Mouse (Mus musculus) neural tube, embryonic 11.5 days (tissue): ENCODE data around the gene Tjp2. TPM values are rescaled to one million over a fixed set of nuclear protein-coding genes. Genes with fewer than 3 reads are reported as not detected.

ENCODE experiments used
- ATAC-seq: fragments of 200-750 bp; cut with Nextera tagmentation; 2 replicates; pipeline ENCODE4 v1.8.0; 2017; ENCODE audit warnings: moderate number of reproducible peaks, mild to moderate bottlenecking, moderate TSS enrichment, moderate library complexity; ENCODE audit not compliant: insufficient read depth, low FRiP score, low TSS enrichment
- DNase-seq: peaks from one replicate; pipeline ENCODE4 v3.0.0-alpha.2; 2015; ENCODE audit warnings: low spot score
- H3K27ac ChIP-seq: fragments of 300-500 bp; sonication (generic); 2 replicates; pipeline ENCODE4 v1.5.1; 2014; ENCODE audit warnings: low read depth, mild to moderate bottlenecking, low read length
- H3K27me3 ChIP-seq: fragments of 300-500 bp; sonication (generic); 2 replicates; pipeline ENCODE4 v1.6.1; 2014; ENCODE audit warnings: mild to moderate bottlenecking, low read length, mixed read lengths; ENCODE audit not compliant: control insufficient read depth, insufficient read depth
- H3K36me3 ChIP-seq: fragments of 300-500 bp; sonication (generic); 2 replicates; pipeline ENCODE4 v1.6.1; 2014; ENCODE audit warnings: mild to moderate bottlenecking, low read length, moderate library complexity, mixed read lengths; ENCODE audit not compliant: control insufficient read depth, insufficient read depth
- H3K4me1 ChIP-seq: fragments of 300-500 bp; sonication (generic); 2 replicates; pipeline ENCODE4 v1.6.1; 2014; ENCODE audit warnings: low read length, mixed read lengths; ENCODE audit not compliant: control insufficient read depth, insufficient read depth
- H3K4me2 ChIP-seq: fragments of 300-500 bp; sonication (generic); 2 replicates; pipeline ENCODE4 v1.6.1; 2014; ENCODE audit warnings: low read depth, mild to moderate bottlenecking, moderate library complexity
- H3K4me3 ChIP-seq: fragments of 300-500 bp; sonication (generic); 2 replicates; pipeline ENCODE4 v1.5.1; 2014; ENCODE audit warnings: low read depth, low read length
- H3K9ac ChIP-seq: fragments of 300-500 bp; sonication (generic); 2 replicates; pipeline ENCODE4 v1.6.1; 2014; ENCODE audit warnings: mild to moderate bottlenecking, low read length
- H3K9me3 ChIP-seq: fragments of 300-500 bp; sonication (generic); 2 replicates; pipeline ENCODE4 v1.6.1; 2016; ENCODE audit warnings: low read length; ENCODE audit not compliant: control insufficient read depth
- WGBS: fragments of 180-500 bp; shearing (Covaris S2); extraction: QIAGEN DNeasy Blood & Tissue Kit; methylation state at CpG from one replicate; pipeline ENCODE4 v1.1.7; 2014; 5-methylcytosine and 5-hydroxymethylcytosine counted together
- polyA plus RNA-seq: library from polyadenylated mRNA; unstranded; fragments of >200 nt; fragmentation: Nextera tagmentation; extraction: Ambion mirVana; gene quantifications from 2 replicates; pipeline ENCODE4 v1.2.1, GENCODE M21; 2014

Tjp2 gene
- polyA plus RNA-seq, 1 experiment from 2014 or later: 31.9 TPM

GRCm38 (mm10) chr19:24180415-24180814 lies 44.4 kb downstream of the Tjp2 start:
- H3K4me2 ChIP-seq: no peak overlapping the region
- no peaks in the 10 kb centered on the region for H3K4me1 ChIP-seq
- H3K27ac ChIP-seq: no peak overlapping the region
- ATAC-seq: no peak
- no peak overlapping the region for H3K4me3 ChIP-seq
- DNase-seq: no peak
- no peaks in the 10 kb centered on the region for H3K27me3 ChIP-seq
- 74% methylated on average over 8 of the region's 8 CpGs for WGBS
- H3K9ac ChIP-seq: no peak overlapping the region
- H3K36me3 ChIP-seq: no peaks in the 10 kb centered on the region
- no peaks in the 10 kb centered on the region for H3K9me3 ChIP-seq

- Histone ChIP-seq H3K4me2 (no peak overlapping the region), H3K9ac (no peak overlapping the region), H3K4me1 (peaks cover 1% of the 10 kb centered on the region), H3K27ac (no peak overlapping the region), H3K9me3 (no peaks in the 10 kb centered on the region), H3K27me3 (no peaks in the 10 kb centered on the region), H3K4me3 (no peak overlapping the region), H3K36me3 (no peaks in the 10 kb centered on the region)
- no peak for ATAC-seq
- DNase-seq: no peak
- 85% methylated on average over 2 of the region's 2 CpGs for WGBS
Observed at GRCm38 (mm10) chr19:24178086-24178485, 46.7 kb downstream of the Tjp2 start.

GRCm38 (mm10) chr19:24176692-24177091 lies 48.1 kb downstream of the Tjp2 start:
- WGBS: 85% methylated on average over 4 of the region's 4 CpGs
- Histone ChIP-seq H3K4me3 (no peak overlapping the region), H3K36me3 (no peaks in the 10 kb centered on the region), H3K4me2 (no peak overlapping the region), H3K9ac (no peak overlapping the region), H3K27ac (no peak overlapping the region), H3K4me1 (peaks cover 3% of the 10 kb centered on the region), H3K27me3 (no peaks in the 10 kb centered on the region), H3K9me3 (no peaks in the 10 kb centered on the region)
- ATAC-seq: no peak
- no peak for DNase-seq

GRCm38 (mm10) chr19:24174896-24175295 lies 49.9 kb downstream of the Tjp2 start:
- no peaks in the 10 kb centered on the region for H3K27me3 ChIP-seq
- ATAC-seq: no peak
- WGBS: 8% methylated on average over 13 of the region's 13 CpGs
- peak overlapping the region; percentile 28 for H3K9ac ChIP-seq
- no peaks in the 10 kb centered on the region for H3K36me3 ChIP-seq
- H3K9me3 ChIP-seq: no peaks in the 10 kb centered on the region
- no peak overlapping the region for H3K27ac ChIP-seq
- DNase-seq: no peak
- H3K4me1 ChIP-seq: peaks cover 3% of the 10 kb centered on the region
- H3K4me2 ChIP-seq: peak overlapping the region; percentile 62
- H3K4me3 ChIP-seq: peak overlapping the region; percentile 78

- Histone ChIP-seq H3K4me1 (peaks cover 3% of the 10 kb centered on the region), H3K4me2 (peak overlapping the region; percentile 62), H3K27ac (peak overlapping the region; percentile 67; the same call in 1 of the 2 replicates), H3K4me3 (peak overlapping the region; percentile 78), H3K27me3 (no peaks in the 10 kb centered on the region), H3K9ac (peak overlapping the region; percentile 83), H3K36me3 (no peaks in the 10 kb centered on the region), H3K9me3 (no peaks in the 10 kb centered on the region)
- WGBS: under 1% methylated on average over 98 of the region's 103 CpGs
- ATAC-seq (peak; percentile 92), DNase-seq (peak; percentile 96)
Observed at GRCm38 (mm10) chr19:24173608-24174523, 51.0 kb downstream of the Tjp2 start.

- Histone ChIP-seq H3K27me3 (no peaks in the 10 kb centered on the region), H3K27ac (no peak overlapping the region), H3K4me2 (peak overlapping the region; percentile 62), H3K9ac (peak overlapping the region; percentile 83), H3K4me3 (peak overlapping the region; percentile 78), H3K4me1 (peaks cover 3% of the 10 kb centered on the region), H3K36me3 (no peaks in the 10 kb centered on the region), H3K9me3 (no peaks in the 10 kb centered on the region)
- DNase-seq (no peak), ATAC-seq (no peak)
- WGBS: 22% methylated on average over 6 of the region's 6 CpGs
Observed at GRCm38 (mm10) chr19:24173020-24173419, 51.8 kb downstream of the Tjp2 start.

- DNase-seq (no peak), ATAC-seq (no peak)
- Histone ChIP-seq H3K4me1 (peaks cover 16% of the 10 kb centered on the region), H3K9me3 (no peaks in the 10 kb centered on the region), H3K27me3 (no peaks in the 10 kb centered on the region), H3K4me3 (no peak overlapping the region), H3K27ac (no peak overlapping the region), H3K9ac (no peak overlapping the region), H3K4me2 (no peak overlapping the region), H3K36me3 (no peaks in the 10 kb centered on the region)
- 63% methylated on average over 10 of the region's 10 CpGs for WGBS
Observed at GRCm38 (mm10) chr19:24168531-24168930, 56.3 kb downstream of the Tjp2 start.

- no peak overlapping the region; the same call in 1 of the 2 replicates for H3K4me2 ChIP-seq
- no peak overlapping the region for H3K4me3 ChIP-seq
- no peak overlapping the region for H3K9ac ChIP-seq
- H3K9me3 ChIP-seq: no peaks in the 10 kb centered on the region
- no peaks in the 10 kb centered on the region for H3K36me3 ChIP-seq
- no peak overlapping the region for H3K27ac ChIP-seq
- DNase-seq: peak; percentile 21
- H3K4me1 ChIP-seq: peaks cover 13% of the 10 kb centered on the region
- no peak for ATAC-seq
- no peaks in the 10 kb centered on the region for H3K27me3 ChIP-seq
- WGBS: 21% methylated on average over 17 of the region's 17 CpGs
Observed at GRCm38 (mm10) chr19:24166516-24167091, 58.2 kb downstream of the Tjp2 start.
